Mouse (Mus musculus): ENCODE measurements around the gene Tfg. TPM values are rescaled to one million over a fixed set of nuclear protein-coding genes. Genes with fewer than 3 reads are reported as not detected.

Tfg gene
- polyA plus RNA-seq, 1 experiment from 2014 or later: 154 TPM

- no peak for ATAC-seq (ENCODE audit: low FRiP score)
- H3K4me3 ChIP-seq (replicated peaks): no peak overlapping the region
- H3K4me2 ChIP-seq: no peak overlapping the region
- H3K27me3 ChIP-seq: no peaks in the 10 kb centered on the region
- no peak overlapping the region for H3K9ac ChIP-seq
- no peak overlapping the region for H3K27ac ChIP-seq
- 92% methylated on average over 5 of the region's 5 CpGs for WGBS
- H3K9me3 ChIP-seq: no peaks in the 10 kb centered on the region
- H3K4me1 ChIP-seq: no peaks in the 10 kb centered on the region
- peaks cover 45% of the 10 kb centered on the region for H3K36me3 ChIP-seq (replicated peaks)
These were observed 30.5 kb downstream of the Tfg start for GRCm38 (mm10) chr16:56686747-56687146.

DNA sequence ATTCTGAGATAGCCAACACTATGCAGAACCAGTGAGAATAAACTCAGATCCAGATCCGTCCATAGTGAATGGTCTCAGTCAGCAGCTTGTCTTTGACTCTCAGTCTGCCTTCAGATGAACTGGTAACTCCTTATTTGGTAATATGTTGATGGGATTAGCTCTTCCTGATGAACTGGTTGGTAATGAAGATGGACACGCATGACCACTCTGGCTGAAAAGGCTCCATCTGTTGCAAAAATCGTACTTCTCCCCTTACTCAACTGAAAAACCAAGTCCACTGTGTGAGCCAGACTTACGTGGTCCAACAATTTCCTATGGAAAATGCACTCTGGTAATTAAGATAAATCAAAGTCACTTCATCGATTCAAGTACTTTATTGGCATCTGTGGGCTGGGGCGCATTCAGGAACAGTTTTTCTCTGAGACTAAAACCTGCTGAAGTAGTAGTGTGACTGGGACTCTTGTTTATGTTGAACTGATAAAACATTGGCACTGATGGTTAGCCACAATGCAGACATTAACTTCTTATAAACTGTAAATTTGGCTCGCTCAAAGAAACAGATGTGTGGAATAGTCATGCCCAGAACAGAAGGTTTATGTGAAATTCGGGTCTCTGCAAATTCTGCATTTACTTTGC, 36.1 kb downstream of the Tfg start:
- H3K9ac ChIP-seq: no peak overlapping the region
- no peaks in the 10 kb centered on the region for H3K9me3 ChIP-seq
- no peak overlapping the region for H3K4me3 ChIP-seq (replicated peaks)
- no peaks in the 10 kb centered on the region for H3K27me3 ChIP-seq
- peaks cover 16% of the 10 kb centered on the region for H3K36me3 ChIP-seq (replicated peaks)
- H3K4me2 ChIP-seq: no peak overlapping the region
- 78% methylated on average over 8 of the region's 8 CpGs for WGBS
- no peaks in the 10 kb centered on the region for H3K4me1 ChIP-seq
- ATAC-seq (ENCODE audit: low FRiP score): no peak
- H3K27ac ChIP-seq: no peak overlapping the region

DNA sequence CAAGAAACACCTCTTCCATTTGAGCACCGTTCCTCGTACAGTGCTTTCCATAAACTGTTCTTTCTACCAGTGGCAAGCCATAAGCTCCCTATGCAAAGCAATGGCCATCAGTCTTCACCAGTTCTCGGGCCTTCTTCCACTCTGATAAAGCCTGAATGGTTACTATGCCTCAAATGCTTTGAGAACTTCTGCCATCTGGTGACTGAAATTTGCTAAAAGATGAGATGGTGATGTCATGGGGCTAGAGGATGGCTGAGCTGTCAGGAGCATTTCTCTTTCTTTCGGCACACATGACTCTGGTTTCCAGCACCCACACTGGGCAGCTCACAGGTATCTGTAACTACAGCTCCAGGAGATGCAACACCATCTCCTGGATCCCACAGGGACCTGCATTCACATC, 40.1 kb downstream of the Tfg start:
- ATAC-seq (ENCODE audit: low FRiP score): no peak
- no peaks in the 10 kb centered on the region for H3K9me3 ChIP-seq
- no peaks in the 10 kb centered on the region for H3K4me1 ChIP-seq
- H3K9ac ChIP-seq: no peak overlapping the region
- no peaks in the 10 kb centered on the region for H3K36me3 ChIP-seq (replicated peaks)
- H3K27ac ChIP-seq: no peak overlapping the region
- 81% methylated on average over 4 of the region's 4 CpGs for WGBS
- no peaks in the 10 kb centered on the region for H3K27me3 ChIP-seq
- no peak overlapping the region for H3K4me2 ChIP-seq
- no peak overlapping the region for H3K4me3 ChIP-seq (replicated peaks)

- Histone ChIP-seq H3K9ac (no peak overlapping the region), H3K27ac (no peak overlapping the region), H3K4me1 (no peaks in the 10 kb centered on the region), H3K36me3 (replicated peaks) (no peaks in the 10 kb centered on the region), H3K27me3 (no peaks in the 10 kb centered on the region), H3K4me2 (no peak overlapping the region), H3K9me3 (no peaks in the 10 kb centered on the region), H3K4me3 (replicated peaks) (no peak overlapping the region)
- WGBS: 88% methylated on average over 2 of the region's 2 CpGs
- ATAC-seq (ENCODE audit: low FRiP score): no peak
These were observed 43.8 kb downstream of the Tfg start for GRCm38 (mm10) chr16:56673420-56673819.

DNA sequence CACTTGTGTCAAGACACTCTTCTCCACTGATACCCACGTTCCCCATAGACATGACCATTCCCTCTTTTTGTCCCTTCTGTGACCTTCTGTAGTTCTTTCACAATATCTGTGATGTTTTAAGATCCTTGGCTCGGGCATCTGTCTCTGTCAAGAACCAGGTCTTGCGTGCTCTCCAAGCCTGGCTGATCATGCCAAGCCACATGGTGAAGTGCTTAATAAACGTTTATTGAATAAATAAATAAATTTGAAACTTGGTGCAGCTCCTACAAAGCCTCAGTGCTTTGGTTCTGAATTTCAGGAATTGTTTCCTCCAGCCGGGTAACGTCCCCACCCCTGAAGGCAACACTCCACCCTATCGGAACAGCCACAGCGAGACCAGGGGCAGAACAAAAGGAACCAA, 46.3 kb downstream of the Tfg start:
- Histone ChIP-seq H3K27ac (no peak overlapping the region), H3K4me3 (replicated peaks) (no peak overlapping the region), H3K27me3 (no peaks in the 10 kb centered on the region), H3K9me3 (no peaks in the 10 kb centered on the region), H3K9ac (no peak overlapping the region), H3K4me1 (no peaks in the 10 kb centered on the region), H3K4me2 (no peak overlapping the region), H3K36me3 (replicated peaks) (no peaks in the 10 kb centered on the region)
- 82% methylated on average over 8 of the region's 8 CpGs for WGBS
- no peak for ATAC-seq (ENCODE audit: low FRiP score)

- H3K27me3 ChIP-seq: no peaks in the 10 kb centered on the region
- no peaks in the 10 kb centered on the region for H3K4me1 ChIP-seq
- no peak overlapping the region for H3K27ac ChIP-seq
- no peak overlapping the region for H3K4me2 ChIP-seq
- no peaks in the 10 kb centered on the region for H3K9me3 ChIP-seq
- no peak overlapping the region for H3K9ac ChIP-seq
- H3K4me3 ChIP-seq (replicated peaks): no peak overlapping the region
- H3K36me3 ChIP-seq (replicated peaks): no peaks in the 10 kb centered on the region
- no peak for ATAC-seq (ENCODE audit: low FRiP score)
- 92% methylated on average over 5 of the region's 5 CpGs for WGBS
These were observed 47.7 kb downstream of the Tfg start for GRCm38 (mm10) chr16:56669520-56669919.

- no peak overlapping the region for H3K9ac ChIP-seq
- H3K27ac ChIP-seq: no peak overlapping the region
- H3K4me3 ChIP-seq (replicated peaks): no peak overlapping the region
- no peaks in the 10 kb centered on the region for H3K27me3 ChIP-seq
- no peak for ATAC-seq (ENCODE audit: low FRiP score)
- no peaks in the 10 kb centered on the region for H3K36me3 ChIP-seq (replicated peaks)
- H3K4me2 ChIP-seq: no peak overlapping the region
- H3K4me1 ChIP-seq: no peaks in the 10 kb centered on the region; the same call in 1 of the 2 replicates
- H3K9me3 ChIP-seq: no peaks in the 10 kb centered on the region
These were observed 58.4 kb downstream of the Tfg start for GRCm38 (mm10) chr16:56658866-56659265.

- Histone ChIP-seq H3K4me1 (no peaks in the 10 kb centered on the region; the same call in 1 of the 2 replicates), H3K9me3 (no peaks in the 10 kb centered on the region), H3K4me3 (replicated peaks) (no peak overlapping the region), H3K27me3 (no peaks in the 10 kb centered on the region), H3K4me2 (no peak overlapping the region), H3K36me3 (replicated peaks) (no peaks in the 10 kb centered on the region), H3K27ac (no peak overlapping the region), H3K9ac (no peak overlapping the region)
- WGBS: 85% methylated on average over 12 of the region's 12 CpGs
- no peak for ATAC-seq (ENCODE audit: low FRiP score)
These were observed 61.9 kb downstream of the Tfg start for GRCm38 (mm10) chr16:56655193-56655910.

DNA sequence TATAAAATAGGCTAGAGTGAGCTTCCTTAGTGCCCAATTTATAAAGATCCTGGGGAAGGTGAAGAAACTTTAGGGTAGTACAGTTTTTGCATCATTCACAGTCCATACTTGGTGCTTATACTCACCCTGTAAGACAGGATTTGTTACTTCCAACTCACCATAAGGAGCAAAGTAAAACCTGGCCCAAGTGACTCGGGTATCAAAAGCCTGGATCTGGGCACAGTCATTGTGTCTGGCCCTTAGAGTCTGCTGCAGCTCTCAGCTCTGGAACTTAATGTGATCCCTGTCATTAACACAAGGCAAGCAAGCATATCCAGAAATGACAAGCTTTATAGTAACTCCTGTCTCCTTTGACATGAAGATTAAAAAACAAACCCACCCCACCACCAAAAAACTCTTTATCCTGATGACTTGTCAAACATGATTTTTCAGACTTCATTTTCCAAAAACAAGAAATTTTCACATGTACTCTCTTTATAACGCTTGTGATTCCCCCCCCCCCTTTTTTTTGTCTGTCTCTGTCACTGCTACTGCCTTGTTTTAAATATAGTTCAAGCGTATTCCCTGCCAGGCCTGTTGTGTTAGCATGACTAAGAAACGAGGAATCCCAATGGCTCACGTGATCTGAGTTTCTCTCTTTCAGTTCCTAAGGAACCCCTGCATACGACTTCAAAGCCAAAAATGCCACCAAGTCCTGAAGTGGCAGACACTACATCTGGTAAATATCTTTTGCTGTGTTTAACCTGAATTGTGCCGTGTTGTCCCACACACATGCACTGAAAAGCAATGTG, 70.7 kb downstream of the Tfg start:
- ATAC-seq (ENCODE audit: low FRiP score): no peak
- Histone ChIP-seq H3K9me3 (no peaks in the 10 kb centered on the region), H3K9ac (no peak overlapping the region), H3K4me3 (replicated peaks) (no peak overlapping the region), H3K36me3 (replicated peaks) (no peaks in the 10 kb centered on the region), H3K27ac (no peak overlapping the region), H3K4me2 (no peak overlapping the region), H3K4me1 (no peaks in the 10 kb centered on the region), H3K27me3 (no peaks in the 10 kb centered on the region)
- 63% methylated on average over 7 of the region's 7 CpGs for WGBS

DNA sequence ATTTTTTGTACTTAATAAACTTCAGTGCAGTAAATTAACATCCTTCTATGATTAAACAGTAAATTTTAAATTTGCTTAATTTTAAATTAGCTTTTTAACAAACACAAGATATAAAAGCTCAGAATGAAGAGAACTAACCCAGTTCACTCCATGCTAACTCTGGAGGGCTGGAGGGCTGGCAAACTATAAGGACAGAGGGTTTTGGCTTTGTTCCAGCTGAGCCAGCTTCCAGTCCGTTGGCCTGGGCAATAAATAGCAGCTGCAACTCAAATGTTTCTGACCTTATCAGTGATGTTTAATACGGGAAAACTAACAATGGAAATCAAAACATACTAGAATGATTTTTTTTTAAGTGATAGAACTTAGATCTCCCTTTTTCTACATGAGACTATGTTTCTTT, 72.0 kb downstream of the Tfg start:
- no peaks in the 10 kb centered on the region for H3K9me3 ChIP-seq
- ATAC-seq (ENCODE audit: low FRiP score): no peak
- 31% methylated on average over 2 of the region's 2 CpGs for WGBS

More for the DNA sequence above, 72.0 kb downstream of the Tfg start:
- Histone ChIP-seq H3K4me1 (no peaks in the 10 kb centered on the region), H3K27me3 (no peaks in the 10 kb centered on the region), H3K36me3 (replicated peaks) (no peaks in the 10 kb centered on the region), H3K9ac (no peak overlapping the region), H3K27ac (no peak overlapping the region), H3K4me2 (no peak overlapping the region), H3K4me3 (replicated peaks) (no peak overlapping the region)

All from forebrain, embryonic 12.5 days (tissue).